Mouse (Mus musculus) left cerebral cortex, postnatal 25 days (tissue): Measurements from ENCODE around the gene Dpep2nb. TPM values are rescaled to one million over a fixed set of nuclear protein-coding genes. Genes with fewer than 3 reads are reported as not detected.
"Not testable (repeated sequence)": the region's sequence is repeated elsewhere in the genome, so short reads cannot be mapped to it uniquely, and the experiment has no call there.

Experiments used
- DNase-seq, 2 experiments: peaks; one replicate each; pipeline ENCODE4 v3.0.0; 2022; ENCODE audit warnings: low spot score in 2 of 2, mixed read lengths in 1 of 2
- intact Hi-C: fragments of 180-260 bp; cut with DNase I; formaldehyde crosslinking; loops from one replicate; pipeline ENCODE4 v1.15.1; 2025
- total RNA-seq, 2 experiments: library from RNA; stranded (reverse); gene quantifications; 2 replicates each; pipeline ENCODE4 v1.2.3; 2021

Gene Dpep2nb
- total RNA-seq = not detected

GRCm38 (mm10) chr8:106005875-106006274 is at the start of gene Dpep2nb:
Gene Dpep2nb (minus strand): TSS chr8:106005975.
- intact Hi-C loops = no loop called here
- no peak for DNase-seq

- no peak for DNase-seq
- intact Hi-C loops = no loop called here
Observed at GRCm38 (mm10) chr8:106055038-106055437, 49.3 kb upstream of the Dpep2nb start.

GRCm38 (mm10) chr8:106054190-106054811 is 48.5 kb upstream of the Dpep2nb start:
- DNase-seq = no peak

GRCm38 (mm10) chr8:106052510-106053089 is 46.8 kb upstream of the Dpep2nb start:
- no peak for DNase-seq
- intact Hi-C loops = no loop called here

More at GRCm38 (mm10) chr8:106054190-106054811, 48.5 kb upstream of the Dpep2nb start:
- intact Hi-C loops = no loop called here

GRCm38 (mm10) chr8:106051068-106051467 is 45.3 kb upstream of the Dpep2nb start:
- intact Hi-C loops = no loop called here
- DNase-seq = no peak

- intact Hi-C loops = no loop called here
- DNase-seq = no peak
Observed at GRCm38 (mm10) chr8:106049840-106050239, 44.1 kb upstream of the Dpep2nb start.

GRCm38 (mm10) chr8:106047854-106048630 is 42.3 kb upstream of the Dpep2nb start:
- intact Hi-C loops = no loop called here

GRCm38 (mm10) chr8:106046872-106047559 is 41.2 kb upstream of the Dpep2nb start:
- intact Hi-C loops = no loop called here
- no peak for DNase-seq

More at GRCm38 (mm10) chr8:106047854-106048630, 42.3 kb upstream of the Dpep2nb start:
- DNase-seq = no peak

GRCm38 (mm10) chr8:106044151-106044550 is 38.4 kb upstream of the Dpep2nb start:
- intact Hi-C loops = no loop called here
- no peak for DNase-seq

- intact Hi-C loops = no loop called here
- no peak for DNase-seq
Observed at GRCm38 (mm10) chr8:106043055-106043454, 37.3 kb upstream of the Dpep2nb start.

GRCm38 (mm10) chr8:106040218-106040617 is 34.4 kb upstream of the Dpep2nb start:
- no peak for DNase-seq
- intact Hi-C loops = no loop called here

GRCm38 (mm10) chr8:106039605-106040004 is 33.8 kb upstream of the Dpep2nb start:
- intact Hi-C loops = no loop called here
- DNase-seq = no peak

GRCm38 (mm10) chr8:106038721-106039120 is 32.9 kb upstream of the Dpep2nb start:
- intact Hi-C loops = no loop called here
- DNase-seq = no peak

GRCm38 (mm10) chr8:106022483-106022882 is 16.7 kb upstream of the Dpep2nb start:
- peak; percentile 84 to 88 for DNase-seq
- intact Hi-C loops = loop anchor here (1.0 to 10.0 kb wide), 3 partner anchors 31 to 305 kb away; partner anchors contain the start of gene Dus2

GRCm38 (mm10) chr8:106018039-106018438 is 12.3 kb upstream of the Dpep2nb start:
- no peak for DNase-seq
- intact Hi-C loops = no loop called here

- intact Hi-C loops = no loop called here
Observed at GRCm38 (mm10) chr8:106017130-106017529, 11.4 kb upstream of the Dpep2nb start.

GRCm38 (mm10) chr8:106016284-106016683 is 10.5 kb upstream of the Dpep2nb start:
- DNase-seq = no peak

More at GRCm38 (mm10) chr8:106017130-106017529, 11.4 kb upstream of the Dpep2nb start:
- DNase-seq = no peak

GRCm38 (mm10) chr8:106012203-106012602 is 6.4 kb upstream of the Dpep2nb start:
- intact Hi-C loops = not testable (repeated sequence)

More at GRCm38 (mm10) chr8:106016284-106016683, 10.5 kb upstream of the Dpep2nb start:
- intact Hi-C loops = no loop called here

GRCm38 (mm10) chr8:106011643-106011986 is 5.8 kb upstream of the Dpep2nb start, which contains the start of gene Ddx28:
Gene Ddx28 (minus strand): TSS chr8:106011882.
- intact Hi-C loops = loop anchor here (1.0 kb wide), 2 partner anchors 48 to 111 kb away; partner anchors contain the start of gene Pskh1
- no peak for DNase-seq

More at GRCm38 (mm10) chr8:106012203-106012602, 6.4 kb upstream of the Dpep2nb start:
- not testable (repeated sequence) for DNase-seq
